Mouse (Mus musculus) lung, adult 2 months (tissue): ENCODE measurements around the gene Haspin. TPM values are rescaled to one million over a fixed set of nuclear protein-coding genes. Genes with fewer than 3 reads are reported as not detected.

Experiments used
- DNase-seq: peaks from one replicate; pipeline ENCODE4 v3.0.0; 2022
- H3K4me1 ChIP-seq: fragments of 200-500 bp; 2 replicates; pipeline ENCODE4 v1.6.1; 2011; ENCODE audit warnings: low read length; ENCODE audit not compliant: control insufficient read depth, insufficient read depth
- H3K4me3 ChIP-seq: fragments of 200-500 bp; replicated peaks from 2 replicates; pipeline ENCODE3; 2011; ENCODE audit warnings: low read depth, mild to moderate bottlenecking, control low read depth, low read length; ENCODE audit errors: extremely low read depth
- CTCF ChIP-seq: fragments of 200-500 bp; IDR thresholded peaks from 2 replicates; pipeline ENCODE4 v1.5.1; 2011; ENCODE audit warnings: mild to moderate bottlenecking, low read length, control low read depth; ENCODE audit not compliant: insufficient read depth
- POLR2A ChIP-seq: fragments of 200-500 bp; IDR thresholded peaks from 2 replicates; pipeline ENCODE4 v1.6.1; 2011; ENCODE audit warnings: low read depth, mild to moderate bottlenecking, control low read depth, low read length, borderline replicate concordance; ENCODE audit errors: extremely low read depth
- WGBS: fragments of 180-500 bp; shearing (Covaris S2); methylation state at CpG from one replicate; pipeline ENCODE4 v1.1.7; 2018; 5-methylcytosine and 5-hydroxymethylcytosine counted together
- polyA plus RNA-seq: library from polyadenylated mRNA; depleted of rRNA; stranded (reverse); fragments of >200 nt; gene quantifications from 2 replicates; pipeline ENCODE4 v1.2.3, GENCODE M21; 2012

Haspin gene
- polyA plus RNA-seq, 1 experiment = 0.41 TPM

- DNase-seq = no peak
- TF ChIP-seq CTCF (no peak), POLR2A (no peak)
- H3K4me1 ChIP-seq = 0 out of 2 replicates have a peak, but pooled peaks cover 2% of the 10 kb centered on the region
- no peak overlapping the region for H3K4me3 ChIP-seq
- 54% methylated on average over 7 of the region's 7 CpGs for WGBS
Observed at GRCm38 (mm10) chr11:73146975-73147365, 8.9 kb upstream of the Haspin start.

- WGBS = 61% methylated on average over 10 of the region's 11 CpGs
- Histone ChIP-seq H3K4me3 (no peak overlapping the region), H3K4me1 (0 out of 2 replicates have a peak, but pooled peaks cover 2% of the 10 kb centered on the region)
- DNase-seq = no peak
- TF ChIP-seq CTCF = no peak
Observed at GRCm38 (mm10) chr11:73146026-73146974, 8.2 kb upstream of the Haspin start.

- H3K4me1 ChIP-seq = 0 out of 2 replicates have a peak, but pooled peaks cover 2% of the 10 kb centered on the region
- WGBS = 60% methylated on average over 1 of the region's 1 CpGs
- no peak overlapping the region for H3K4me3 ChIP-seq
- peak; percentile 47 for DNase-seq
- TF ChIP-seq CTCF = no peak
- no peak for TF ChIP-seq POLR2A
Observed at GRCm38 (mm10) chr11:73144261-73144681, 6.2 kb upstream of the Haspin start.

GRCm38 (mm10) chr11:73137116-73137515 is 978 bp downstream of the Haspin start:
- no peak for DNase-seq

GRCm38 (mm10) chr11:73136587-73136986 is 1.5 kb downstream of the Haspin start:
- TF ChIP-seq POLR2A (no peak), CTCF (no peak)
- peaks cover 3% of the 10 kb centered on the region; the same call in 1 of the 2 replicates for H3K4me1 ChIP-seq
- WGBS = 43% methylated on average over 6 of the region's 6 CpGs

More at GRCm38 (mm10) chr11:73137116-73137515, 978 bp downstream of the Haspin start:
- TF ChIP-seq CTCF (no peak), POLR2A (no peak)
- Histone ChIP-seq H3K4me1 (peaks cover 3% of the 10 kb centered on the region; the same call in 1 of the 2 replicates), H3K4me3 (peak overlapping the region; percentile 61)
- WGBS = 6% methylated on average over 11 of the region's 11 CpGs

GRCm38 (mm10) chr11:73134222-73134621 is 3.9 kb downstream of the Haspin start:
- Histone ChIP-seq H3K4me1 (peaks cover 3% of the 10 kb centered on the region; the same call in 1 of the 2 replicates), H3K4me3 (no peak overlapping the region)
- DNase-seq = no peak
- TF ChIP-seq CTCF (no peak), POLR2A (no peak)
- 82% methylated on average over 5 of the region's 5 CpGs for WGBS

More at GRCm38 (mm10) chr11:73136587-73136986, 1.5 kb downstream of the Haspin start:
- peak overlapping the region; percentile 27 for H3K4me3 ChIP-seq
- DNase-seq = no peak

- H3K4me1 ChIP-seq = peaks cover 3% of the 10 kb centered on the region; the same call in 1 of the 2 replicates
- DNase-seq = no peak
- H3K4me3 ChIP-seq = no peak overlapping the region
- no peak for TF ChIP-seq POLR2A
- no peak for TF ChIP-seq CTCF
- WGBS = 84% methylated on average over 6 of the region's 6 CpGs
Observed at GRCm38 (mm10) chr11:73132999-73133398, 5.1 kb downstream of the Haspin start.

GRCm38 (mm10) chr11:73131020-73131419 is 7.1 kb downstream of the Haspin start:
- peak; percentile 56 for TF ChIP-seq CTCF
- TF ChIP-seq POLR2A = no peak
- H3K4me3 ChIP-seq = no peak overlapping the region
- H3K4me1 ChIP-seq = no peaks in the 10 kb centered on the region
- 58% methylated on average over 7 of the region's 7 CpGs for WGBS
- no peak for DNase-seq

- 90% methylated on average over 6 of the region's 6 CpGs for WGBS
- Histone ChIP-seq H3K4me3 (no peak overlapping the region), H3K4me1 (no peaks in the 10 kb centered on the region)
- no peak for DNase-seq
- no peak for TF ChIP-seq POLR2A
Observed at GRCm38 (mm10) chr11:73126495-73126894, 11.6 kb downstream of the Haspin start.

GRCm38 (mm10) chr11:73111414-73111813 is 26.7 kb downstream of the Haspin start:
- Histone ChIP-seq H3K4me3 (no peak overlapping the region), H3K4me1 (no peaks in the 10 kb centered on the region)
- 68% methylated on average over 6 of the region's 6 CpGs for WGBS
- no peak for DNase-seq
- TF ChIP-seq CTCF (no peak), POLR2A (no peak)
